Mouse (Mus musculus) embryonic facial prominence, embryonic 14.5 days (tissue): Measurements from ENCODE around the gene Gm3625. TPM values are rescaled to one million over a fixed set of nuclear protein-coding genes. Genes with fewer than 3 reads are reported as not detected.
"Not testable (repeated sequence)": the region's sequence is repeated elsewhere in the genome, so short reads cannot be mapped to it uniquely, and the experiment has no call there.

ENCODE experiments used
- ATAC-seq: fragments of 200-750 bp; cut with Nextera tagmentation; 2 replicates; pipeline ENCODE4 v1.8.0; 2017; ENCODE audit warnings: low read depth, moderate number of reproducible peaks, moderate TSS enrichment
- DNase-seq: peaks from one replicate; pipeline ENCODE4 v3.0.0-alpha.2; 2015; ENCODE audit warnings: low spot score
- H3K27ac ChIP-seq: fragments of 300-500 bp; sonication (generic); replicated peaks from 2 replicates; pipeline ENCODE4 v1.5.1; 2014; ENCODE audit warnings: low read depth, mild to moderate bottlenecking, low read length, moderate library complexity
- H3K27me3 ChIP-seq: fragments of 300-500 bp; sonication (generic); replicated peaks from 2 replicates; pipeline ENCODE4 v1.6.1; 2014; ENCODE audit warnings: low read length; ENCODE audit not compliant: control insufficient read depth, insufficient read depth
- H3K36me3 ChIP-seq: fragments of 300-500 bp; sonication (generic); 2 replicates; pipeline ENCODE4 v1.6.1; 2014; ENCODE audit warnings: low read length, mixed read lengths; ENCODE audit not compliant: control insufficient read depth, insufficient read depth
- H3K4me1 ChIP-seq: fragments of 300-500 bp; sonication (generic); 2 replicates; pipeline ENCODE4 v1.6.1; 2014; ENCODE audit warnings: antibody characterized with exemption, low read length; ENCODE audit not compliant: control insufficient read depth, insufficient read depth
- H3K4me2 ChIP-seq: fragments of 300-500 bp; sonication (generic); 2 replicates; pipeline ENCODE4 v1.6.1; 2014; ENCODE audit warnings: low read depth, mild to moderate bottlenecking, low read length, moderate library complexity, mixed read lengths
- H3K4me3 ChIP-seq: fragments of 300-500 bp; sonication (generic); 2 replicates; pipeline ENCODE4 v1.5.1; 2014; ENCODE audit warnings: low read depth, mild to moderate bottlenecking, low read length
- H3K9ac ChIP-seq: fragments of 300-500 bp; sonication (generic); 2 replicates; pipeline ENCODE4 v1.6.1; 2014; ENCODE audit warnings: low read depth, mild to moderate bottlenecking, low read length, moderate library complexity, mixed read lengths
- H3K9me3 ChIP-seq: fragments of 300-500 bp; sonication (generic); 2 replicates; pipeline ENCODE4 v1.6.1; 2016; ENCODE audit warnings: low read length; ENCODE audit not compliant: control insufficient read depth
- WGBS: fragments of 180-500 bp; shearing (Covaris S2); extraction: QIAGEN DNeasy Blood & Tissue Kit; methylation state at CpG from one replicate; pipeline ENCODE4 v1.1.7; 2014; 5-methylcytosine and 5-hydroxymethylcytosine counted together
- polyA plus RNA-seq: library from polyadenylated mRNA; unstranded; fragments of >200 nt; fragmentation: Nextera tagmentation; extraction: Ambion mirVana; gene quantifications from 2 replicates; pipeline ENCODE4 v1.2.1, GENCODE M21; 2014

Gene Gm3625
- polyA plus RNA-seq, 1 experiment from 2014 or later: not detected

- Histone ChIP-seq H3K36me3 (no peaks in the 10 kb centered on the region), H3K9ac (no peak overlapping the region), H3K4me3 (no peak overlapping the region), H3K4me1 (no peaks in the 10 kb centered on the region), H3K4me2 (no peak overlapping the region), H3K27ac (no peak overlapping the region), H3K27me3 (no peaks in the 10 kb centered on the region), H3K9me3 (no peaks in the 10 kb centered on the region)
- ATAC-seq: no peak
- whole genome bisulfite sequencing: 79% methylated on average over 4 of the region's 4 CpGs
- DNase-seq: no peak
Measured at GRCm38 (mm10) chr12:4574065-4574464, 18.7 kb downstream of the Gm3625 start.

- 35% methylated on average over 5 of the region's 5 CpGs for WGBS
- Histone ChIP-seq H3K4me1 (no peaks in the 10 kb centered on the region), H3K9ac (no peak overlapping the region), H3K9me3 (no peaks in the 10 kb centered on the region), H3K4me2 (no peak overlapping the region), H3K4me3 (no peak overlapping the region), H3K36me3 (no peaks in the 10 kb centered on the region), H3K27ac (no peak overlapping the region), H3K27me3 (no peaks in the 10 kb centered on the region)
- ATAC-seq (0 out of 2 replicates have a peak, but pooled peaks have one; percentile 63), DNase-seq (peak; percentile 48)
Measured at GRCm38 (mm10) chr12:4571864-4572263, 20.9 kb downstream of the Gm3625 start.

DNA sequence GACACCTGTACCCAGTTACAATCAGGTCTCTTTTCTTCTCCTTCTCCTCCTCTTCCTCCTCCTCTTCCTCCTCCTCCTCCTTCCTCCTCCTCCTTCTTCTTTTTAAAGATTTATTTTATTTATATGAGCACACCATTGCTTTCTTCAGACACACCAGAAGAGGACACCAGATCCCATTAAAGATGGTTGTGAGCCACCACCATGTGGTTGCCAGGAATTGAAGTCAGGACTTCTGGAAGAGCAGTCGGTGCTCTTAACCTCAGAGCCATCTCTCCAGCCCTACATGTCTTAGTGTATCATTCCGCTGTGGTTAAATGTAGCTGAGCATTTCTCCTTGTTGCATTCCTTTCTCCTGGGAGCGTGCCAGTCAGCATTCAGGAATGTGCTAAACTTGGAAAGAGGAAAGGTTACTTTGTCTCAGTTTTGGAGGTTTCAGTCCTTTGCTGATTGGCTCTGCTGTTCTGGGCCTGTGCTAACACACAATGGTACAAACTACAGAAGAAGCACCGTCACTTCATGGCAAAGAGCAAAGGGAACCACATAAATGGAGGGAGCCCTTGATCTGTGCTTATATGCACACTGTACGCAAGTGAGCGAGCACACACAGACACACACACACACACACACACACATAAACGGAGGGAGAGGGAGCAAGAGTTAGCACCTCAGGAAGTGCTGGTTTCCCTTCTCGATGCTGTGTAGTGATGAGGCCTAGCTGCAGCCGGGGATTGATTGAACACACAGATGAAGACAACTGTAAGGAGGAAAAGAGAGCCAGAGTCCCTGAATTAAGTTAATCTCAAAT is 34.0 kb downstream of the Gm3625 start:
- Histone ChIP-seq H3K9ac (no peak overlapping the region), H3K4me3 (no peak overlapping the region), H3K27me3 (no peaks in the 10 kb centered on the region), H3K4me1 (peaks cover 5% of the 10 kb centered on the region; the same call in 1 of the 2 replicates), H3K27ac (peak overlapping the region; percentile 56; the same call in 1 of the 2 replicates), H3K4me2 (no peak overlapping the region), H3K36me3 (no peaks in the 10 kb centered on the region), H3K9me3 (no peaks in the 10 kb centered on the region)
- DNase-seq (peak; percentile 91), ATAC-seq (peak; percentile 75)
- 53% methylated on average over 9 of the region's 9 CpGs for WGBS

DNA sequence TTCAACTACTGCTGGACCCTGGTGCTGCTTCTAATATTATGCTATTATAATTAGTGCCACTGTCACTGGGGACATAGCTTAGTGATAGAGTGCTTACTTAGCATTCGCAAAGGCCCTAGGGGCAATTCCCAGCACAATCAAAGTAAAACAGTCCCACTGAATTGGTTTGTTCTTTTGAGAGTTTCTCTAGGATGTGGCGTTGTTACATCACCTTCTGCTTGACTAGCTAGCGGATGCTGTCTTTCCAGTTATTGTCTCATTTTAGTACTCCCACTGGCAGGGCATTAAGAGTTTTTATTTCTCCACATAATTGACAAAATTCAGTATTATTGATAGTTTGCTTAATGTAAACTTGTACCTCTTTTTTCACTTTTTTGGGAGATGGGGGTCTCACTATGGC is 34.7 kb downstream of the Gm3625 start:
- Histone ChIP-seq H3K9ac (no peak overlapping the region), H3K4me2 (no peak overlapping the region), H3K9me3 (no peaks in the 10 kb centered on the region), H3K36me3 (no peaks in the 10 kb centered on the region), H3K4me3 (no peak overlapping the region), H3K27ac (no peak overlapping the region), H3K4me1 (peaks cover 5% of the 10 kb centered on the region; the same call in 1 of the 2 replicates), H3K27me3 (no peaks in the 10 kb centered on the region)
- WGBS: 86% methylated on average over 3 of the region's 3 CpGs
- ATAC-seq (no peak), DNase-seq (no peak)

- DNase-seq: no peak
- 62% methylated on average over 3 of the region's 3 CpGs for WGBS
Measured at GRCm38 (mm10) chr12:4557436-4557835, 35.3 kb downstream of the Gm3625 start.

DNA sequence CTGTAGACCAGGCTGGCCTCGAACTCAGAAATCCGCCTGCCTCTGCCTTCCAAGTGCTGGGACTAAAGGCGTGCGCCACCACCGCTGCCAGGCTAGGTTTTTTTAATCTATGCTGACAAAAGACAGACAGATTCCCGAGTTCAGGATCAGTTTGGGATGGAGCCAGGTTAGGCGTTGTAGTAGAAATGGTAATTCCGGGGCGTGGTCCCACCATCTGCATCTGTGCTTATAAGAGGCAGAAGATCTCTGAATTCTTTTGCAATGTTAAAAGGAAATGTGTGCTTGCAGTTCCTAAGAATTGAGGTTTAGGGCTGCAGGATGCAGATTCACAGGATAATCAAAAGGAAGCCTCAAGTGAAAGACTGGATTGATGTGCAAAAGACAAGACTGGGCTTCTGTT is 35.8 kb downstream of the Gm3625 start:
- Histone ChIP-seq H3K9ac (no peak overlapping the region), H3K36me3 (no peaks in the 10 kb centered on the region), H3K27ac (no peak overlapping the region), H3K4me3 (no peak overlapping the region), H3K27me3 (no peaks in the 10 kb centered on the region), H3K4me2 (no peak overlapping the region), H3K9me3 (no peaks in the 10 kb centered on the region), H3K4me1 (peaks cover 6% of the 10 kb centered on the region; the same call in 1 of the 2 replicates)
- WGBS: 82% methylated on average over 9 of the region's 9 CpGs
- DNase-seq (no peak), ATAC-seq (no peak)

More at GRCm38 (mm10) chr12:4557436-4557835, 35.3 kb downstream of the Gm3625 start:
- Histone ChIP-seq H3K27ac (no peak overlapping the region), H3K27me3 (no peaks in the 10 kb centered on the region), H3K4me3 (no peak overlapping the region), H3K9me3 (no peaks in the 10 kb centered on the region), H3K9ac (no peak overlapping the region), H3K36me3 (no peaks in the 10 kb centered on the region), H3K4me1 (peaks cover 5% of the 10 kb centered on the region; the same call in 1 of the 2 replicates), H3K4me2 (no peak overlapping the region)
- ATAC-seq: no peak

DNA sequence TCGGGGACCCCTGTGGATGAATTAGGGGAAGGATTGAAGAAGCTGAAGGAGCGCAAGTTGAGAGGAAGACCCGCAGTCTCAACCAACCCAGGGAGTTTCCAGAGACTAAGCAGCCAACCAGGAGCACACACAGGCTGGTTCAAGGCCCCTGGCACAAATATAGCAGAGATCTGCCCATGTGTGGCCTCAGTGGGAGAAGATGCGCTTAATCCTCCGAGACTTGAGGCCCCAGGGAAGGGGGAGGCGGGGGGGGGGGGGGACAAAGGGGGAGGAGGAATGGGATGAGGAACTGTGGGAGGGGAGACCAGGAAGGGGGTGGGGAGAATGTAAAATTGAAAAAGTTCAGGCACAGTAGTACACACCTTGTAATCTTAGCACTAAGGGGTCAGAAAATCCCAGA is 37.3 kb downstream of the Gm3625 start:
- H3K4me2 ChIP-seq: no peak overlapping the region
- no peaks in the 10 kb centered on the region for H3K27me3 ChIP-seq
- H3K36me3 ChIP-seq: no peaks in the 10 kb centered on the region
- H3K4me1 ChIP-seq: peaks cover 11% of the 10 kb centered on the region; the same call in 1 of the 2 replicates
- H3K9ac ChIP-seq: no peak overlapping the region
- no peak overlapping the region for H3K27ac ChIP-seq
- 71% methylated on average over 5 of the region's 6 CpGs for WGBS
- ATAC-seq (no peak), DNase-seq (no peak)
- no peaks in the 10 kb centered on the region for H3K9me3 ChIP-seq
- no peak overlapping the region for H3K4me3 ChIP-seq

DNA sequence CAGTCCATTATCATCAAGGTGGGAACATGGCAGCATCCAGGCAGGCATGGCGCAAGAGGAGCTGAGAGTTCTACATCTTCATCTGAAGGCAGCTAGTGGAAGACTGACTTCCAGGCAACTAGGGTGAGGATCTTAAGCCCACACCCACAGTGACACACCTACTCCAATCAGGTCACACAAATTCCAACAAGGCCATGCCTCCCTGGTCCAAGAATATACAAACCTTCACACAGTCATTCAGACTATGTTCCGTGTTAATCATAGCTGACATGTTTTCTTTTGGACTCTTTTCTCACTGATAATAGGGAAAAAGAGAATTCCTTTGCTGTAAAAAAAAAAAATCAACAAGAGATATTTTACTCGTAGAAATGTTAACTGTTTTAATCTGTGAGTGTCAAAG is 39.0 kb downstream of the Gm3625 start:
- not testable (repeated sequence) for H3K9ac ChIP-seq, H3K4me2 ChIP-seq, H3K36me3 ChIP-seq, DNase-seq, H3K27ac ChIP-seq, H3K27me3 ChIP-seq, H3K4me3 ChIP-seq, H3K4me1 ChIP-seq, H3K9me3 ChIP-seq, ATAC-seq
- 77% methylated on average over 3 of the region's 3 CpGs for WGBS
